Mouse (Mus musculus) R1 (cell line): ENCODE measurements around the gene Fyb.

Source experiments
- DNase-seq: peaks from one replicate; pipeline ENCODE4 v3.0.0-alpha.2; 2018; ENCODE audit warnings: low read depth, low spot score

Gene Fyb

GRCm38 (mm10) chr15:6658081-6658480, 135.4 kb downstream of the Fyb start:
- DNase-seq = no peak

GRCm38 (mm10) chr15:6661951-6662350, 139.3 kb downstream of the Fyb start:
- no peak for DNase-seq

GRCm38 (mm10) chr15:6663991-6664390, 141.3 kb downstream of the Fyb start:
- DNase-seq = peak; percentile 65

- peak; percentile 34 for DNase-seq
Measured at GRCm38 (mm10) chr15:6666072-6666471, 143.4 kb downstream of the Fyb start.

GRCm38 (mm10) chr15:6668793-6669437, 146.3 kb downstream of the Fyb start:
- DNase-seq = peak; percentile 44

- no peak for DNase-seq
Measured at GRCm38 (mm10) chr15:6678479-6678878, 155.8 kb downstream of the Fyb start.

- peak; percentile 21 for DNase-seq
Measured at GRCm38 (mm10) chr15:6702164-6702563, 179.5 kb downstream of the Fyb start.

- DNase-seq = no peak
Measured at GRCm38 (mm10) chr15:6705351-6705901, 182.8 kb downstream of the Fyb start.

GRCm38 (mm10) chr15:6707551-6707935, 184.9 kb downstream of the Fyb start:
- peak; percentile 87 for DNase-seq

GRCm38 (mm10) chr15:6707936-6708525, 185.4 kb downstream of the Fyb start, which contains the start of gene Rictor:
Gene Rictor (plus strand): TSS chr15:6708379.
- peak; percentile 82 for DNase-seq

- DNase-seq = peak; percentile 66
Measured at GRCm38 (mm10) chr15:6708526-6709441, 186.1 kb downstream of the Fyb start.

GRCm38 (mm10) chr15:6709618-6710017, 187.0 kb downstream of the Fyb start:
- no peak for DNase-seq

- DNase-seq = no peak
Measured at GRCm38 (mm10) chr15:6710341-6710740, 187.7 kb downstream of the Fyb start.

- DNase-seq = no peak
Measured at GRCm38 (mm10) chr15:6711226-6711625, 188.6 kb downstream of the Fyb start.
